Mouse (Mus musculus) thymus, adult 2 months (tissue): ENCODE data around the gene Arpc4.

ENCODE experiments used
- CTCF ChIP-seq: fragments of 200-500 bp; IDR thresholded peaks from 2 replicates; pipeline ENCODE4 v1.5.1; 2012; ENCODE audit warnings: mild to moderate bottlenecking, control low read depth, low read length, moderate library complexity, borderline replicate concordance; ENCODE audit not compliant: control insufficient read depth, poor library complexity, insufficient read depth; ENCODE audit errors: extremely low read depth
- POLR2A ChIP-seq: fragments of 200-500 bp; IDR thresholded peaks from 2 replicates; pipeline ENCODE4 v1.6.1; 2012; ENCODE audit warnings: mild to moderate bottlenecking, low read length, control low read depth, moderate library complexity; ENCODE audit not compliant: control insufficient read depth, poor library complexity, insufficient read depth; ENCODE audit errors: extremely low read depth

GRCm38 (mm10) chr6:113393951-113394350 is 16.0 kb downstream of the Arpc4 start:
- no peak for TF ChIP-seq CTCF
- TF ChIP-seq POLR2A = no peak
